Mouse (Mus musculus) layer of hippocampus, adult 18-20 months (tissue): ENCODE data around the gene Mdm2. TPM values are rescaled to one million over a fixed set of nuclear protein-coding genes. Genes with fewer than 3 reads are reported as not detected.
A peak's percentile ranks its signal among the peaks of the same experiment; 100 is the strongest.
"Not testable (repeated sequence)": the region's sequence is repeated elsewhere in the genome, so short reads cannot be mapped to it uniquely, and the experiment has no call there.

Source experiments
- DNase-seq, 2 experiments: peaks; one replicate each; pipeline ENCODE4 v3.0.0; 2022; ENCODE audit warnings: low spot score in 2 of 2
- total RNA-seq, 2 experiments: library from RNA; stranded (reverse); gene quantifications; 2 replicates each; pipeline ENCODE4 v1.2.3; 2021

The Mdm2 gene
- total RNA-seq, 2 experiments from 2014 or later, result 54.3 to 61.9 TPM

GRCm38 (mm10) chr10:117714048-117714545, 3.5 kb upstream of the Mdm2 start:
- DNase-seq, result no peak

GRCm38 (mm10) chr10:117713466-117713865, 2.9 kb upstream of the Mdm2 start:
- DNase-seq, result no peak

GRCm38 (mm10) chr10:117712871-117713270, 2.3 kb upstream of the Mdm2 start:
- DNase-seq, result no peak

GRCm38 (mm10) chr10:117712191-117712754, 1.7 kb upstream of the Mdm2 start:
- DNase-seq, result no peak

- no peak for DNase-seq
These were observed 850 bp upstream of the Mdm2 start for GRCm38 (mm10) chr10:117711408-117711807.

GRCm38 (mm10) chr10:117709930-117710603, 491 bp downstream of the Mdm2 start:
- DNase-seq, result peak; percentile 30 to 59

GRCm38 (mm10) chr10:117709326-117709830, 1.2 kb downstream of the Mdm2 start:
- no peak for DNase-seq

- DNase-seq, result no peak
These were observed 1.7 kb downstream of the Mdm2 start for GRCm38 (mm10) chr10:117708856-117709255.

GRCm38 (mm10) chr10:117708376-117708775, 2.2 kb downstream of the Mdm2 start:
- no peak for DNase-seq

GRCm38 (mm10) chr10:117707114-117707838, 3.3 kb downstream of the Mdm2 start:
- DNase-seq, result no peak

GRCm38 (mm10) chr10:117706440-117706839, 4.1 kb downstream of the Mdm2 start:
- DNase-seq, result no peak

GRCm38 (mm10) chr10:117705806-117706205, 4.8 kb downstream of the Mdm2 start:
- no peak for DNase-seq

GRCm38 (mm10) chr10:117704964-117705335, 5.6 kb downstream of the Mdm2 start:
- DNase-seq, result no peak

- not testable (repeated sequence) for DNase-seq
These were observed 6.1 kb downstream of the Mdm2 start for GRCm38 (mm10) chr10:117704314-117704963.

- no peak for DNase-seq
These were observed 7.1 kb downstream of the Mdm2 start for GRCm38 (mm10) chr10:117703506-117703905.

GRCm38 (mm10) chr10:117702024-117702833, 8.3 kb downstream of the Mdm2 start:
- DNase-seq, result no peak

GRCm38 (mm10) chr10:117701034-117701829, 9.3 kb downstream of the Mdm2 start:
- DNase-seq, result no peak

GRCm38 (mm10) chr10:117700450-117700849, 10.1 kb downstream of the Mdm2 start:
- no peak for DNase-seq

- no peak for DNase-seq
These were observed 10.6 kb downstream of the Mdm2 start for GRCm38 (mm10) chr10:117699914-117700313.
